Mouse (Mus musculus): Measurements from ENCODE around the gene Prodh2. TPM values are rescaled to one million over a fixed set of nuclear protein-coding genes. Genes with fewer than 3 reads are reported as not detected.

Prodh2 gene
- polyA plus RNA-seq, 1 experiment = 0.58 TPM

- Histone ChIP-seq H3K9me3 (replicated peaks; ENCODE audit: control insufficient read depth, insufficient read depth, low read length, poor library complexity, severe bottlenecking) (no peaks in the 10 kb centered on the region), H3K36me3 (ENCODE audit: control insufficient read depth, insufficient read depth, low read length, poor library complexity, severe bottlenecking) (no peaks in the 10 kb centered on the region), H3K27ac (ENCODE audit: insufficient read depth, low read length) (no peak overlapping the region), H3K4me1 (ENCODE audit: control insufficient read depth, insufficient read depth, low read length) (no peaks in the 10 kb centered on the region), H3K4me3 (ENCODE audit: low read depth, low read length) (no peak overlapping the region), H3K27me3 (ENCODE audit: control insufficient read depth, insufficient read depth, low read length, poor library complexity, severe bottlenecking) (no peaks in the 10 kb centered on the region), H3K9ac (ENCODE audit: low read depth, poor library complexity, severe bottlenecking) (no peak overlapping the region)
- TF ChIP-seq EP300 (IDR thresholded peaks at IDR 0.05; ENCODE audit: insufficient read depth, low read depth, low read length) (no peak), POLR2A (IDR thresholded peaks at IDR 0.05; ENCODE audit: insufficient read depth, low read length) (no peak), CTCF (IDR thresholded peaks at IDR 0.05; ENCODE audit: low read depth, low read length) (no peak)
These were observed 27.0 kb downstream of the Prodh2 start for GRCm38 (mm10) chr7:30520396-30520795.

GRCm38 (mm10) chr7:30520856-30521255, 27.4 kb downstream of the Prodh2 start:
- TF ChIP-seq EP300 (IDR thresholded peaks at IDR 0.05; ENCODE audit: insufficient read depth, low read depth, low read length) (no peak), CTCF (IDR thresholded peaks at IDR 0.05; ENCODE audit: low read depth, low read length) (no peak), POLR2A (IDR thresholded peaks at IDR 0.05; ENCODE audit: insufficient read depth, low read length) (no peak)
- H3K9me3 ChIP-seq (replicated peaks; ENCODE audit: control insufficient read depth, insufficient read depth, low read length, poor library complexity, severe bottlenecking) = no peaks in the 10 kb centered on the region
- H3K4me1 ChIP-seq (ENCODE audit: control insufficient read depth, insufficient read depth, low read length) = peaks cover 1% of the 10 kb centered on the region
- H3K27ac ChIP-seq (ENCODE audit: insufficient read depth, low read length) = no peak overlapping the region
- H3K4me3 ChIP-seq (ENCODE audit: low read depth, low read length) = no peak overlapping the region
- H3K9ac ChIP-seq (ENCODE audit: low read depth, poor library complexity, severe bottlenecking) = no peak overlapping the region
- H3K36me3 ChIP-seq (ENCODE audit: control insufficient read depth, insufficient read depth, low read length, poor library complexity, severe bottlenecking) = no peaks in the 10 kb centered on the region
- H3K27me3 ChIP-seq (ENCODE audit: control insufficient read depth, insufficient read depth, low read length, poor library complexity, severe bottlenecking) = no peaks in the 10 kb centered on the region

GRCm38 (mm10) chr7:30522871-30523270, 29.4 kb downstream of the Prodh2 start:
- TF ChIP-seq EP300 (IDR thresholded peaks at IDR 0.05; ENCODE audit: insufficient read depth, low read depth, low read length) (no peak), POLR2A (IDR thresholded peaks at IDR 0.05; ENCODE audit: insufficient read depth, low read length) (no peak)
- no peak overlapping the region for H3K27ac ChIP-seq (ENCODE audit: insufficient read depth, low read length)

GRCm38 (mm10) chr7:30524487-30524886, 31.1 kb downstream of the Prodh2 start:
- no peak overlapping the region for H3K9ac ChIP-seq (ENCODE audit: low read depth, poor library complexity, severe bottlenecking)
- H3K36me3 ChIP-seq (ENCODE audit: control insufficient read depth, insufficient read depth, low read length, poor library complexity, severe bottlenecking) = no peaks in the 10 kb centered on the region
- no peak overlapping the region for H3K4me3 ChIP-seq (ENCODE audit: low read depth, low read length)
- peaks cover 1% of the 10 kb centered on the region for H3K4me1 ChIP-seq (ENCODE audit: control insufficient read depth, insufficient read depth, low read length)
- no peaks in the 10 kb centered on the region for H3K9me3 ChIP-seq (replicated peaks; ENCODE audit: control insufficient read depth, insufficient read depth, low read length, poor library complexity, severe bottlenecking)
- no peak for TF ChIP-seq EP300 (IDR thresholded peaks at IDR 0.05; ENCODE audit: insufficient read depth, low read depth, low read length)
- no peak overlapping the region for H3K27ac ChIP-seq (ENCODE audit: insufficient read depth, low read length)
- no peaks in the 10 kb centered on the region for H3K27me3 ChIP-seq (ENCODE audit: control insufficient read depth, insufficient read depth, low read length, poor library complexity, severe bottlenecking)

More at GRCm38 (mm10) chr7:30522871-30523270, 29.4 kb downstream of the Prodh2 start:
- peaks cover 1% of the 10 kb centered on the region for H3K4me1 ChIP-seq (ENCODE audit: control insufficient read depth, insufficient read depth, low read length)
- H3K27me3 ChIP-seq (ENCODE audit: control insufficient read depth, insufficient read depth, low read length, poor library complexity, severe bottlenecking) = no peaks in the 10 kb centered on the region
- H3K4me3 ChIP-seq (ENCODE audit: low read depth, low read length) = no peak overlapping the region
- H3K9ac ChIP-seq (ENCODE audit: low read depth, poor library complexity, severe bottlenecking) = no peak overlapping the region
- H3K36me3 ChIP-seq (ENCODE audit: control insufficient read depth, insufficient read depth, low read length, poor library complexity, severe bottlenecking) = no peaks in the 10 kb centered on the region
- no peaks in the 10 kb centered on the region for H3K9me3 ChIP-seq (replicated peaks; ENCODE audit: control insufficient read depth, insufficient read depth, low read length, poor library complexity, severe bottlenecking)

- Histone ChIP-seq H3K9me3 (replicated peaks; ENCODE audit: control insufficient read depth, insufficient read depth, low read length, poor library complexity, severe bottlenecking) (no peaks in the 10 kb centered on the region), H3K27ac (ENCODE audit: insufficient read depth, low read length) (no peak overlapping the region), H3K27me3 (ENCODE audit: control insufficient read depth, insufficient read depth, low read length, poor library complexity, severe bottlenecking) (no peaks in the 10 kb centered on the region), H3K36me3 (ENCODE audit: control insufficient read depth, insufficient read depth, low read length, poor library complexity, severe bottlenecking) (no peaks in the 10 kb centered on the region), H3K4me3 (ENCODE audit: low read depth, low read length) (0 out of 2 replicates have a peak overlapping the region, but pooled peaks have one; percentile 0), H3K9ac (ENCODE audit: low read depth, poor library complexity, severe bottlenecking) (0 out of 2 replicates have a peak overlapping the region, but pooled peaks have one; percentile 17), H3K4me1 (ENCODE audit: control insufficient read depth, insufficient read depth, low read length) (peaks cover 1% of the 10 kb centered on the region)
- TF ChIP-seq POLR2A (IDR thresholded peaks at IDR 0.05; ENCODE audit: insufficient read depth, low read length) (no peak), EP300 (IDR thresholded peaks at IDR 0.05; ENCODE audit: insufficient read depth, low read depth, low read length) (no peak), CTCF (IDR thresholded peaks at IDR 0.05; ENCODE audit: low read depth, low read length) (no peak)
These were observed 32.5 kb downstream of the Prodh2 start for GRCm38 (mm10) chr7:30525954-30526353.

- Histone ChIP-seq H3K36me3 (ENCODE audit: control insufficient read depth, insufficient read depth, low read length, poor library complexity, severe bottlenecking) (no peaks in the 10 kb centered on the region), H3K4me3 (ENCODE audit: low read depth, low read length) (0 out of 2 replicates have a peak overlapping the region, but pooled peaks have one; percentile 0), H3K4me1 (ENCODE audit: control insufficient read depth, insufficient read depth, low read length) (peaks cover 1% of the 10 kb centered on the region), H3K9me3 (replicated peaks; ENCODE audit: control insufficient read depth, insufficient read depth, low read length, poor library complexity, severe bottlenecking) (no peaks in the 10 kb centered on the region), H3K27me3 (ENCODE audit: control insufficient read depth, insufficient read depth, low read length, poor library complexity, severe bottlenecking) (no peaks in the 10 kb centered on the region), H3K9ac (ENCODE audit: low read depth, poor library complexity, severe bottlenecking) (peak overlapping the region; percentile 17; the same call in 1 of the 2 replicates), H3K27ac (ENCODE audit: insufficient read depth, low read length) (no peak overlapping the region)
- TF ChIP-seq POLR2A (IDR thresholded peaks at IDR 0.05; ENCODE audit: insufficient read depth, low read length) = no peak
- no peak for TF ChIP-seq CTCF (IDR thresholded peaks at IDR 0.05; ENCODE audit: low read depth, low read length)
- no peak for TF ChIP-seq EP300 (IDR thresholded peaks at IDR 0.05; ENCODE audit: insufficient read depth, low read depth, low read length)
These were observed 33.0 kb downstream of the Prodh2 start for GRCm38 (mm10) chr7:30526399-30526798.

All from ES-Bruce4 (cell line).